Mouse (Mus musculus) heart, embryonic 14.5 days (tissue): Measurements from ENCODE around the gene Tfcp2l1. TPM values are rescaled to one million over a fixed set of nuclear protein-coding genes. Genes with fewer than 3 reads are reported as not detected.
A peak's percentile ranks its signal among the peaks of the same experiment; 100 is the strongest.

ENCODE experiments used
- ATAC-seq: fragments of 200-750 bp; cut with Nextera tagmentation; 2 replicates; pipeline ENCODE4 v1.8.0; 2017; ENCODE audit warnings: low read depth, moderate TSS enrichment; ENCODE audit not compliant: insufficient number of reproducible peaks, insufficient read depth, low FRiP score
- H3K27ac ChIP-seq, 2 experiments: fragments of 200-500 bp in 1 of 2; fragments of 300-500 bp in 1 of 2; sonication (generic) in 1 of 2; replicated peaks in 1 of 2; 2 replicates each; pipeline ENCODE4 v1.5.1; 2012 to 2014; ENCODE audit warnings: low read depth in 2 of 2, low read length in 2 of 2, control low read depth in 1 of 2, mild to moderate bottlenecking in 1 of 2, mixed read lengths in 1 of 2; ENCODE audit not compliant: control insufficient read depth in 1 of 2, insufficient read depth in 1 of 2
- H3K27me3 ChIP-seq: fragments of 300-500 bp; sonication (generic); 2 replicates; pipeline ENCODE4 v1.6.1; 2014; ENCODE audit warnings: mild to moderate bottlenecking, low read length, control low read depth; ENCODE audit not compliant: control insufficient read depth, insufficient read depth
- H3K36me3 ChIP-seq: fragments of 300-500 bp; sonication (generic); 2 replicates; pipeline ENCODE4 v1.6.1; 2014; ENCODE audit warnings: mild to moderate bottlenecking, control low read depth, low read length, mixed read lengths; ENCODE audit not compliant: control insufficient read depth, insufficient read depth
- H3K4me1 ChIP-seq, 2 experiments: fragments of 200-500 bp in 1 of 2; fragments of 300-500 bp in 1 of 2; sonication (generic) in 1 of 2; 2 replicates each; pipeline ENCODE4 v1.6.1; 2012 to 2014; ENCODE audit warnings: low read length in 2 of 2, control low read depth in 1 of 2, mixed read lengths in 1 of 2; ENCODE audit not compliant: control insufficient read depth in 2 of 2, insufficient read depth in 2 of 2
- H3K4me2 ChIP-seq: fragments of 300-500 bp; sonication (generic); 2 replicates; pipeline ENCODE4 v1.6.1; 2014; ENCODE audit warnings: mild to moderate bottlenecking, low read length
- H3K4me3 ChIP-seq, 2 experiments: fragments of 200-500 bp in 1 of 2; fragments of 300-500 bp in 1 of 2; sonication (generic) in 1 of 2; 2 replicates each; pipeline ENCODE4 v1.5.1; 2012 to 2014; ENCODE audit warnings: low read length in 2 of 2, mild to moderate bottlenecking in 2 of 2, control low read depth in 1 of 2, low read depth in 1 of 2, moderate library complexity in 1 of 2; ENCODE audit not compliant: control insufficient read depth in 1 of 2, insufficient read depth in 1 of 2
- H3K9ac ChIP-seq: fragments of 300-500 bp; sonication (generic); 2 replicates; pipeline ENCODE4 v1.6.1; 2014; ENCODE audit warnings: mild to moderate bottlenecking, low read length
- H3K9me3 ChIP-seq: fragments of 300-500 bp; sonication (generic); 2 replicates; pipeline ENCODE4 v1.6.1; 2016; ENCODE audit warnings: low read length, control low read depth; ENCODE audit not compliant: control insufficient read depth
- WGBS: fragments of 180-500 bp; shearing (Covaris S2); extraction: QIAGEN DNeasy Blood & Tissue Kit; methylation state at CpG from one replicate; pipeline ENCODE4 v1.1.7; 2014; 5-methylcytosine and 5-hydroxymethylcytosine counted together
- polyA plus RNA-seq: library from polyadenylated mRNA; unstranded; fragments of >200 nt; fragmentation: Nextera tagmentation; extraction: Ambion mirVana; gene quantifications from 2 replicates; pipeline ENCODE4 v1.2.1, GENCODE M21; 2014

Tfcp2l1 gene
- polyA plus RNA-seq, 1 experiment from 2014 or later: 1.3 TPM

GRCm38 (mm10) chr1:118658716-118659115, 31.0 kb downstream of the Tfcp2l1 start:
- Histone ChIP-seq H3K27ac (no peak overlapping the region), H3K4me2 (no peak overlapping the region), H3K36me3 (no peaks in the 10 kb centered on the region), H3K4me1 (peaks cover 27% of the 10 kb centered on the region in 2 experiments), H3K9me3 (no peaks in the 10 kb centered on the region), H3K4me3 (no peak overlapping the region), H3K27me3 (no peaks in the 10 kb centered on the region), H3K9ac (no peak overlapping the region)
- ATAC-seq: no peak
- WGBS: 79% methylated on average over 6 of the region's 6 CpGs

- no peak overlapping the region for H3K9ac ChIP-seq
- H3K36me3 ChIP-seq: no peaks in the 10 kb centered on the region
- no peak for ATAC-seq
- no peak overlapping the region for H3K4me3 ChIP-seq
- H3K4me2 ChIP-seq: no peak overlapping the region
- H3K27me3 ChIP-seq: no peaks in the 10 kb centered on the region
- H3K9me3 ChIP-seq: no peaks in the 10 kb centered on the region
- peak overlapping the region; percentile 16 to 53; a peak in 2 of 4 replicates for H3K27ac ChIP-seq
- peaks cover 27% of the 10 kb centered on the region in 2 experiments for H3K4me1 ChIP-seq
- WGBS: 16% methylated on average over 3 of the region's 3 CpGs
Measured at GRCm38 (mm10) chr1:118660880-118661465, 33.2 kb downstream of the Tfcp2l1 start.

- peaks cover 27% of the 10 kb centered on the region in 2 experiments for H3K4me1 ChIP-seq
- no peak overlapping the region for H3K9ac ChIP-seq
- H3K36me3 ChIP-seq: no peaks in the 10 kb centered on the region
- no peak overlapping the region for H3K4me2 ChIP-seq
- 45% methylated on average over 1 of the region's 1 CpGs for WGBS
- no peak overlapping the region for H3K4me3 ChIP-seq
- H3K9me3 ChIP-seq: no peaks in the 10 kb centered on the region
- 0 out of 2 replicates have a peak, but pooled peaks have one; percentile 18 for ATAC-seq
- H3K27me3 ChIP-seq: no peaks in the 10 kb centered on the region
- H3K27ac ChIP-seq: no peak overlapping the region
Measured at GRCm38 (mm10) chr1:118663062-118663461, 35.3 kb downstream of the Tfcp2l1 start.

- Histone ChIP-seq H3K4me2 (no peak overlapping the region), H3K9ac (no peak overlapping the region), H3K9me3 (no peaks in the 10 kb centered on the region), H3K27me3 (no peaks in the 10 kb centered on the region), H3K27ac (no peak overlapping the region), H3K4me1 (peaks cover 3% of the 10 kb centered on the region in 2 experiments; a peak in 2 of 4 replicates), H3K36me3 (no peaks in the 10 kb centered on the region), H3K4me3 (no peak overlapping the region)
- no peak for ATAC-seq
Measured at GRCm38 (mm10) chr1:118667536-118667935, 39.8 kb downstream of the Tfcp2l1 start.

- no peak overlapping the region for H3K27ac ChIP-seq
- no peaks in the 10 kb centered on the region for H3K9me3 ChIP-seq
- H3K4me2 ChIP-seq: no peak overlapping the region
- H3K4me1 ChIP-seq: no peaks in the 10 kb centered on the region
- WGBS: 72% methylated on average over 8 of the region's 8 CpGs
- H3K9ac ChIP-seq: no peak overlapping the region
- H3K27me3 ChIP-seq: no peaks in the 10 kb centered on the region
- no peaks in the 10 kb centered on the region for H3K36me3 ChIP-seq
- H3K4me3 ChIP-seq: no peak overlapping the region
- no peak for ATAC-seq
Measured at GRCm38 (mm10) chr1:118672196-118672595, 44.5 kb downstream of the Tfcp2l1 start.

GRCm38 (mm10) chr1:118674176-118674575, 46.4 kb downstream of the Tfcp2l1 start:
- Histone ChIP-seq H3K9ac (no peak overlapping the region), H3K4me3 (no peak overlapping the region), H3K27ac (no peak overlapping the region), H3K4me2 (no peak overlapping the region), H3K4me1 (no peaks in the 10 kb centered on the region), H3K27me3 (no peaks in the 10 kb centered on the region), H3K9me3 (no peaks in the 10 kb centered on the region), H3K36me3 (no peaks in the 10 kb centered on the region)
- ATAC-seq: no peak
- WGBS: 74% methylated on average over 4 of the region's 4 CpGs

- WGBS: 75% methylated on average over 1 of the region's 1 CpGs
- no peaks in the 10 kb centered on the region for H3K36me3 ChIP-seq
- H3K27me3 ChIP-seq: no peaks in the 10 kb centered on the region
- ATAC-seq: no peak
- 0 out of 2 replicates have a peak, but pooled peaks cover 2% of the 10 kb centered on the region for H3K9me3 ChIP-seq
- H3K4me2 ChIP-seq: no peak overlapping the region
- no peak overlapping the region for H3K27ac ChIP-seq
- no peak overlapping the region for H3K9ac ChIP-seq
- no peak overlapping the region for H3K4me3 ChIP-seq
- no peaks in the 10 kb centered on the region for H3K4me1 ChIP-seq
Measured at GRCm38 (mm10) chr1:118681980-118682379, 54.2 kb downstream of the Tfcp2l1 start.

GRCm38 (mm10) chr1:118683686-118684085, 55.9 kb downstream of the Tfcp2l1 start:
- no peaks in the 10 kb centered on the region for H3K36me3 ChIP-seq
- ATAC-seq: no peak
- 63% methylated on average over 4 of the region's 4 CpGs for WGBS

More at GRCm38 (mm10) chr1:118683686-118684085, 55.9 kb downstream of the Tfcp2l1 start:
- H3K9me3 ChIP-seq: 0 out of 2 replicates have a peak, but pooled peaks cover 2% of the 10 kb centered on the region
- no peaks in the 10 kb centered on the region for H3K27me3 ChIP-seq
- no peaks in the 10 kb centered on the region for H3K4me1 ChIP-seq
- no peak overlapping the region for H3K4me3 ChIP-seq
- no peak overlapping the region for H3K27ac ChIP-seq
- H3K4me2 ChIP-seq: no peak overlapping the region
- no peak overlapping the region for H3K9ac ChIP-seq
